Mouse (Mus musculus) spleen, adult 2 months (tissue): ENCODE measurements at regions not wholly inside any gene's neighbourhood (a gene's known extent, or its start where the extent isn't known, plus 50 kb on each side); places are given as distances from the start of the nearest gene placed in this dataset.

Experiments used
- CTCF ChIP-seq: fragments of 200-500 bp; IDR thresholded peaks from 2 replicates; pipeline ENCODE4 v1.5.1; 2011; ENCODE audit warnings: mild to moderate bottlenecking, inconsistent platforms; ENCODE audit not compliant: insufficient read depth, insufficient read length, insufficient replicate concordance; ENCODE audit errors: extremely low read depth
- POLR2A ChIP-seq: fragments of 200-500 bp; IDR thresholded peaks from 2 replicates; pipeline ENCODE4 v1.6.1; 2011; ENCODE audit warnings: low read depth, low read length, inconsistent platforms

DNA sequence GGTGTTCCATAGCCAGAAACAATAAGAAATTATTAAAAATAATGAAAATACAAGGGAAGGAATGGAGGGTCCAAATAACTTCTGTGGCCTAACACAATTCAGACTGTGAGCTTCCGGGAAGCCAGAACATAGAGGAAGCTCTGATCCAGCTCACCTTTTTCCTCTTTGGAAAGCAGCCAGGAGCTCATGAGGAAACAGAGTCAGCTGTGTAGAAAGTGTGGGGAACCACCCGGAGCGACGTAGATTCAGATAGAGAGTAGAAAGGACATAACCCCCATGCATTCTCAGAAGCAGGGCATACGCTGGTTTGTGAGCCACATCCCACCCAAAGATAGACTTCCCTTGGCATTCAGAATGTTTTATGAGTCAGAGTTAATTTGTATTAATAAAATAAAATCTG, 203.6 kb downstream of the Tshz3 start:
- TF ChIP-seq POLR2A (no peak), CTCF (no peak)
